Mouse (Mus musculus) neutrophil, adult 65 days (primary cell): Measurements from ENCODE around the gene Gm8251. TPM values are rescaled to one million over a fixed set of nuclear protein-coding genes. Genes with fewer than 3 reads are reported as not detected.

Source experiments
- total RNA-seq: library from RNA; stranded (reverse); gene quantifications from 2 replicates; pipeline ENCODE4 v1.2.4, GENCODE M21; 2023

Gm8251 gene
- total RNA-seq = not detected in 2 replicates

DNA sequence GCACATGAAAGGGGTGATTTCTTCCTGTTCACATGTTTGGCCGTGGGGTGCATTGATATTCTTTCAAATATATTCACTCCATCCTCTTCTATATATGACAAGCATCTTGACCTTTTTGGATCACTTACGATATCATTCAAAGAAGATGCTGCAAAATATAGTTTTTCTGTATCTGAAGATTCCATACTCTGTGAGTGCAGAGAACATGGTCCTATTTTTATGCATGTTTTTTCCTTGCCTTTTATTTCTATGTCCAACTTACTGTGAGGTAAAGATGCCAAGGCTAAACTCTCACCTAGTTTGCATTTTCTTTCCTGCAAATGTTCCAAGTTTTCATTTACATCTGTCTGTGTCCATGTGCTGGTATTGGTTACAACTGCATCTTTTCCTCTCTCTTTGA lies at the start of gene Gm8251:
Gene Gm8251, minus strand, starts transcription at position 101 of the 400 bp plus-strand sequence.

DNA sequence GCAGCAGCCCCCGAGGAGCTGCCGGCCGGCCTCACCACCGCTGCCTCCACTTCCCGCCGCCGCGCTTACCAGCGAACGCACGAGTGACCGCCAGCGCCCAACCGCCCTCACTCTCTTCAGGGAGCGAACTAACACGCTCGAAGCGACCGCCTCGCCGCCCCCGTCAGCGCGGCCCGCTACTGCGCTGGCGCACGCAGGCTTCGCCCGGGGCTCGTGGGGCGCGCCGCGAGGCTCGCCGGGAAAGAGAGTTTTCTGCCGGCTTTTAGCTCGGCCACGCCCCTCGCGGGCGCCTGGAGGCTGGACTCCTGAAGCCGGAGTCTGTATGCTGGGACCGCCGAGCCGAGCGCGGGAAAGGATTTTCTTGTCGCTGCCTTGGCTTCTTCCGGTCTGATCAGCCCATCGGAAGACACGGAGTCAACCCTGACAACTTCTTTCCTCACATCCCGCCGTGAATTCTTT lies 40.6 kb upstream of the Gm8251 start, which contains the start of gene Tex30:
Gene Tex30, minus strand, starts transcription at position 183 of the 459 bp plus-strand sequence.

DNA sequence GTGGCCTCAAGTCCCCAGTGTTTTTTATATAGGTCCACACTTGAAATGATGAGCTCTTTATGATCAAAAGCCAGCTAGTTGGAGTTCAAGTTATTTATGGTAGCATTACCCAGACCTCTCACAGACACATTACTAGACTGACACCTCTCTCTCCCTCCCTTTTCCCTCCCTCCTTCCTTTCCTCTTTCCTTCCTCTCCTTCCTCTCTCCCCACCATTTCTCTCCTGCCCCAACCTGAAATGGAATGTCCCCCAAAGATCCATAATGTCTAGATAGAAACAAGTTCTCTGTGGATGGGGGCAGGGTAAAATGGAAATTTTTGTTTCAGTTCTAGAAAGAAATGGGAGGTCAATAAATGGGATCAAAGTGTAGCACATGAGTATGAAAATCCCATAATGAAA lies 41.8 kb downstream of the Gm8251 start, which contains the start of gene Mettl21c:
Gene Mettl21c, minus strand, starts transcription at position 101 of the 400 bp plus-strand sequence.

Other genes starting within 250 kb of the Gm8251 start
- 9.6 and 18.3 TPM in 2 replicates for gene Uxs1, start 234.1 kb downstream of the Gm8251 start, total RNA-seq
- 48.9 and 58.0 TPM in 2 replicates for gene Tpp2, start 128.3 kb downstream of the Gm8251 start, total RNA-seq
- gene Mettl21c, start 41.9 kb downstream of the Gm8251 start, total RNA-seq = not detected in 2 replicates
- 11.7 and 14.2 TPM in 2 replicates for gene Tex30, start 40.5 kb upstream of the Gm8251 start, total RNA-seq
- gene Kdelc1, start 56.9 kb upstream of the Gm8251 start, total RNA-seq = 3.7 and 3.8 TPM in 2 replicates
- 3.0 and 3.6 TPM in 2 replicates for gene Bivm, start 57.0 kb upstream of the Gm8251 start, total RNA-seq
- 6.6 and 7.9 TPM in 2 replicates for gene Ercc5, start 85.8 kb upstream of the Gm8251 start, total RNA-seq
- gene Mettl21e, start 157.0 kb upstream of the Gm8251 start, total RNA-seq = not detected in 2 replicates